Mouse (Mus musculus): ENCODE data around the gene Mtrf1.
"Not testable (repeated sequence)": the region's sequence is repeated elsewhere in the genome, so short reads cannot be mapped to it uniquely, and the experiment has no call there.

The Mtrf1 gene

GRCm38 (mm10) chr14:79397321-79398122, at the start of gene Mtrf1:
Gene Mtrf1 (plus strand): TSS chr14:79397772.
- DNase-seq (ENCODE audit: low read depth), result peak; percentile 43

DNA sequence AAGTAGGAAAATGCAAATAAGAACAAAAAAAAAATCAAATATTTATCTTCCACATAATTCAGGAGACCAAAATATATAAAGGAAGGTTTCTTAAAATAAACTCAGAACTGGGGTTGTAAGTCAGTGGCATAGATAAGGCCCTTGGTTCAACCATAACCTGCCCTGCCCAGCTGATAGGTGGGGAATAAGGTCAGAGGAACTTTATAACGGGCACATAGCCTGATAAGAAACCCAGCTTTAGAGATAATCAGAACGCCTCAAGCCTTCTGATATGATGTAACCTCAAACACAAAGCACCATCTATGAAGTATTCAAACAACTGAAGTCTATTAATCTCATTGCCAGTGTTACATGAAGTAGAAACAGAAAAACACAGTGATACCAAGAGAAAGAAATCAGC, 39.5 kb upstream of the Mtrf1 start:
- DNase-seq (ENCODE audit: low read depth), result no peak

DNA sequence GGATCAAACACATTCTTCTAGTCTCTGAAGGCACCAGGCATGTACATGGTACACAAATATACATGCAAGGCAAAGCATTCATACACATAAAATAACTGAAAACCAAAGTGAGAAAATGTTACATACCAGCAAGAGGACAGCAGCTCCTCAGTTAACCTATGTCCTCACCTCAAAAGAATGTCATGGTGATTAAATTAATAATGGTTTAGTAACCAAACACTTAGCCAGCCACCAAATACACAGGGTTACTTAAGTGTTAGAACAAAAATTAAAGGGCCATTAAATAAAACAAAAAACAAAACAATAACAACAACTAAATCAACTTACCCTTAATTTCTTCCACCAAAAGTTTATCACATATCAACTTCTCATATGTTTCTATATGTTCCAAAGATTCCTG, 20.5 kb upstream of the Mtrf1 start:
- DNase-seq (ENCODE audit: low read depth), result no peak

- no peak for DNase-seq (ENCODE audit: low read depth)
Measured at GRCm38 (mm10) chr14:79383120-79383519, 14.5 kb upstream of the Mtrf1 start.

- DNase-seq (ENCODE audit: low read depth), result no peak
Measured at GRCm38 (mm10) chr14:79388304-79388703, 9.3 kb upstream of the Mtrf1 start.

DNA sequence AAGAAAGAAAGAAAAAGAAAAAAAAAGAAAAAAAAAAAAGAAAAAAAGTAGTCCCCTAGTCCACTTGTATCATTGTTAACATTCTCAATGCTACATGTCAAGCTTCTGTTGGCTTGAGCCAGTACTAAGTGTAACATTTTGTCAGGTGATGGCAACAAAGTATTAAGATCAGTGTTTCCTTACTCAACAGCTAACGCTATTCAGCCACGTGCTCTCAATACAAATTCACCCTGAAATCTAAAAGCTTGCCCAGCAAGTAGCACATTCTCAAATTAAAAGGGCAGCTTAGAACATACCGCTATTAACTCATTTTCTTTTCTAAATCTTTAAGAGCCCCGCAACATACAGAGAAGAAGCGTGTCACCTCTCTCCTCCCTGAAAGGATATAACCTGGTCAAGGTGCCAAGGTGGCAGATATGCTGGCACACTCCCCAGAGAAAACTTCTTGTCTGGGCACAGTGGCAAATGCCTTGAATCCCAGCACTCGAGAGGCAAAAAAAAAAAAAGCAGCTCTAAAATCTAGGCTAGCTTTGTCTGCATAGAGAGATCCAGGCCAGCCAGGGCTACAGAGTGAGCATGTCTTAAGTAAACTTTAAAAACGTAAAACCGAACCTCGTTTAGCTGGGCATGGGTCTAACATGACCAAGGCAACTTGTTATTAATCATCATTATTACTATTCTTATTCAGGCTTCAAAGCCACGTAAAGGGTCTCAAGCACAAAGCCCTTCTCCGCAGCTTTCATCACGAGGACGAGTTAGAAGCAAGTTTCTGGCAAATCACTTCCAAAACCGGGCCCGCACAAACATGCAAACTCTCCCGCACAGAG, 7.9 kb upstream of the Mtrf1 start:
- DNase-seq (ENCODE audit: low read depth), result no peak

GRCm38 (mm10) chr14:79390265-79390926, 7.2 kb upstream of the Mtrf1 start, which contains the start of gene Naa16:
Gene Naa16 (minus strand): TSS chr14:79390778.
- DNase-seq (ENCODE audit: low read depth), result peak; percentile 89

DNA sequence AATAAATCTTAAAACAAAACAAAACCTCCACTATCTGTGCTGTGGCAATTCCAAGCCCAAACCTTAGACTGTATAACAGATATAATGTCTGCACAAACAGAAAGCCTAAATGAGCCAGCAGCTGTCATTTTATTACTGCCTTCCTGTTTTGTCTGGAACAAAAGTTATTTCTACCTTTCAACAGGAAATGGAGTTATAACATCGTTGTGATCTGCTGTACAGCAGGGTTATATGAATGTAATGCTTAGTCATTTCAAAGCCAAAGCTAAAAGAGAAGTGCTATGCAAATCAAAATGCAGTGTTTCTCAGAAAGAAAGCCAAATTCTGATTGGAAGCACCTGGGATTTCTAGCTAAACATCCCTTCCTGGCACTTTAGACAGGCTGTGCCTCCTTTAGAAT, 4.3 kb upstream of the Mtrf1 start:
- no peak for DNase-seq (ENCODE audit: low read depth)

- DNase-seq (ENCODE audit: low read depth), result peak; percentile 67
Measured at GRCm38 (mm10) chr14:79394564-79394963, 3.0 kb upstream of the Mtrf1 start.

DNA sequence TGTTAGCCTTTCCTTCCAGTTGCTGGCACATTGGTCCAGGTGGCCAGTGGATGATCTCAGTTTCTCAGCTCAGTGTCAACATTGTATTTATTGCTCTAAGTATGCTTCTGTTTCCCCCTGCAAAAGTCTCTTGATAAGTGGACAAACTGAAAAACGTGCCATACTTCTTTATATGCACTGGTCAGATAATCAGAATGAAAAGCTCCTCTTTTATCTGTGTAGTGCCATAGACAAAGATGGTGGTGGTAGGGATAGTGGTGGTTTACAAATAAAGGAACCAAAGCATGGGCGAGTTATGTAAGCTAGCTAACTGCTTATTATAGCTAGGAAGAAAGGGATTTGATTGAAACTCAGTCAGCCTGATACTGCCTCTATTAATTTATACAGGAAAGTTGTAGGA, 10.1 kb downstream of the Mtrf1 start:
- no peak for DNase-seq (ENCODE audit: low read depth)

DNA sequence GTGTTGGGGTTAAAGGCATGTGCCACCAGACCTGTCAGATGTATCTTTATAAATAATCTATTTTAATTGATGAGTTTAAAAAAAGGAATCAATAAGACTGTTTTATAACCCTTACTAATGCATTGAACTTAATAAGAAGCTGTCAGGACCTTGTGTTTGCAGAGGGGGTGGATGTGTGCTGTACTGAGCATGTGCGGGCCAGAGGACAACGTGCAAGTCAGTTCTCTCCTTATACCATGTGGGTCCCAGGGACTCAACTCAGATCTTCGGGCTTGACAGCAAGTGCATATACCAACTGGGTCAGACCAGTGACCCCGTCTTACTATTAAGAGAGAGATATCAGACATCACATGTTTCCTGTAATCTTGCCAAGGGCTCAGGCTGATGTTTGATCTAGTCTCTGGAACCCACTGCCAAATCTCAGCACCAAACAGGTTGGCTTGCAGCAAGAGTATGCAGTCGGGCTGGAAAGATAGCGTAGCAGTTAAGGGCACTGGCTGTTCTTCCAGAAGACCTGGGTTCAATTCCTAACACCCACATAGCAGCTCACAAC, 11.8 kb downstream of the Mtrf1 start:
- DNase-seq (ENCODE audit: low read depth), result no peak

GRCm38 (mm10) chr14:79410662-79411061, 13.1 kb downstream of the Mtrf1 start:
- no peak for DNase-seq (ENCODE audit: low read depth)

- DNase-seq (ENCODE audit: low read depth), result no peak
Measured at GRCm38 (mm10) chr14:79413121-79413520, 15.5 kb downstream of the Mtrf1 start.

DNA sequence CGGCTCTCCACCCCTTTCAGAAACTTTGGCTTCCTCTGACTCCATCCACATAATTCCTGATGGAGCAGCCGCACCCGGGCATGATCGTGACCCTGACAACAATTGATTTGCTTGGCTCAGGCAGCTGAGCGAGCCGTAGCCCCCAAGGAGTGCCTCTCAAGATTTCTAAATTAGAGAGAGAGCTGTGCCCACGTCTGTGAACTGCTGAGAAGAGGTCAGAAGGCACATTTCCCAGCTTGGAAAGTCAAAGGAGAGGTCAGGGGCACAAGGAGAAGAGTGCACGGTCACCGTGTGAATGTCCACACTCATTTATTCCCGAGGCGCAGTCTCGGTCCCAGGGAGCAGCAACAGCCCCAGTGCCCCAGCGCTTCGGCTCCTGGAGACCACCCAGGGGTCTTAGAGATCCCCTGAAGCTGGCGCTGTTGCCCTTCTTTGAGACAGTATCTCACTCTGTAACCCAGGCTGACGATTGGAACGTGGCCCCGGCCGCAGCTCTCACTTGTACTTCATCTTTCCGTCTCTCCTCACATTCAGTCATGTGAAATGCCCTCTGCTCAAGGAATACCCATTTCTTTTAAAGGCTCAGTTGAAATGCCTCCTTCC, 22.6 kb downstream of the Mtrf1 start:
- DNase-seq (ENCODE audit: low read depth), result no peak

GRCm38 (mm10) chr14:79425979-79426729, 28.6 kb downstream of the Mtrf1 start, which contains the start of gene Kbtbd7:
Gene Kbtbd7 (plus strand): TSS chr14:79426511.
- DNase-seq (ENCODE audit: low read depth), result peak; percentile 94

DNA sequence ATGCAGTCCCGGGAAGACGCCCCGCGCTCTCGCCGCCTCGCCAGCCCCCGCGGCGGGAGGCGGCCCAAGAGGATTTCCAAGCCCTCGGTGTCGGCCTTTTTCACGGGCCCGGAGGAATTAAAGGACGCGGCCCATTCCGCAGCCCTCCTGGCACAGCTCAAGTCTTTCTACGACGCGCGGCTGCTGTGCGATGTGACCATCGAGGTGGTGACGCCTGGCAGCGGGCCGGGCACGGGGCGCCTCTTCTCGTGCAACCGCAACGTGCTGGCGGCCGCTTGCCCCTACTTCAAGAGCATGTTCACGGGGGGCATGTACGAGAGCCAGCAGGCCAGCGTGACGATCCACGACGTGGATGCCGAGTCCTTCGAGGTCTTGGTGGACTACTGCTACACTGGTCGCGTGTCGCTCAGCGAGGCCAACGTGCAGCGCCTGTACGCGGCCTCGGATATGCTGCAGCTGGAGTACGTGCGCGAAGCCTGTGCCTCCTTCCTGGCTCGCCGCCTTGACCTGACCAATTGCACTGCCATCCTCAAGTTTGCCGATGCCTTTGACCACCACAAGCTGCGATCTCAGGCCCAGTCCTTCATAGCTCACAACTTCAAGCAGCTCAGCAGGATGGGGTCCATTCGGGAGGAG, 29.3 kb downstream of the Mtrf1 start:
- not testable (repeated sequence) for DNase-seq (ENCODE audit: low read depth)

DNA sequence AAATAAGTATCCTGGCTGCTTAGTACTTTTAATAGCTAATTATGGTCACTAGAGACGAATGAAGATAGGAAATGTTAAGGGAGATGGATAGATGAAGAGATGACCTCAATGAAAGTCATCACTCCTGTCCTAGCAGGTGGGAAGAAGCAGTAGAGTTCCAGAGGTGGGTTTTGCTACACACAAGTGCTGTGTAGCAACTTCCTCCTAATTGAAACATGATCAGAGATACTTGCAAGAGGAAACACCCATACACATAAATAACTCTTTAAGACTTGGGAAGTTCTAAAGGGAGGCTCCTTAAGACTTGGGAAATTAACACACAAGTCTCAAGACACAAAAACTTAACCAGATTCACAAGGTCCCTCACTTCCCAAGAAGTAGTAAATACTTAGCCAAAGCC, 36.5 kb downstream of the Mtrf1 start:
- DNase-seq (ENCODE audit: low read depth), result no peak

DNA sequence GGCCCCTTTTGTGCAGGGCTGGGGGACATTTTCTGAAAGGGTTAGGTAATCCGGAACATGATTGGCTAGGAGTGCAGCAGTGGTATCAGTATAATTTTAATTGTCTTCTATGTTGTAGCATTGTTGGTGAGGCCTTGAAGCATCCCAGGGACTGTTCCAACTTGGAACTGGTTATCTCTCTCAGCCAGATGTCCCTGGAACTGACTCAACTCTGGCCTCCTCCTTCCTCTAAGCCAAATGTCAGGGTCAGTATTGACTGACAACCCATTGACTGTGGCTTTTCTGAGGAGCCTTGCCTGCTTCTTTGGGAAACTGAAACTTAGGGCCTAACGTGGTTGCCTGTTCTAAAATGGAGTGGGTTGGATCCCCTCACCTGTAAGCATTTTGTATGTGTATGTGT, 43.1 kb downstream of the Mtrf1 start:
- DNase-seq (ENCODE audit: low read depth), result no peak

DNA sequence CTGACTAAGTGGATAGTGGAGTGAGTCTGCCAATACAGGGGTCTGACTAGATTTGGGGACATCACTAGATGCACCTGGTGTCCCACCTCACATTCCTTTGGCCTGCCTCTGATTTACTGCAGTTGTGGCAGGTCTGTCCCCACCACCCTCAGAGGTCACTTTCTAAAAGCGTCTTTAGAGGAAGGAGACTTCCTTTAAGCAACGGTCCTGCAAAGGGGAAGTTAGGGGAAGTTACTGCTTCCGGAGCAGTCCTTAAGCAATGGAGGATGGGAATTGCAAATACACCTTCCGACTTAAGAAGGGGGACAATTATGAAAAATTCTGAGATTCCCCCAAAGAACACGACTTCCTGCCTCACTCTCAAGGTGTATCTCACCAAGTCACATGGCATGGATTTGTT, 43.9 kb downstream of the Mtrf1 start:
- DNase-seq (ENCODE audit: low read depth), result no peak

- no peak for DNase-seq (ENCODE audit: low read depth)
Measured at GRCm38 (mm10) chr14:79444601-79445000, 47.0 kb downstream of the Mtrf1 start.
